Mouse (Mus musculus): ENCODE measurements around the gene Jakmip3. TPM values are rescaled to one million over a fixed set of nuclear protein-coding genes. Genes with fewer than 3 reads are reported as not detected.

Jakmip3 gene
- polyA plus RNA-seq, 1 experiment: 0.09 TPM

DNA sequence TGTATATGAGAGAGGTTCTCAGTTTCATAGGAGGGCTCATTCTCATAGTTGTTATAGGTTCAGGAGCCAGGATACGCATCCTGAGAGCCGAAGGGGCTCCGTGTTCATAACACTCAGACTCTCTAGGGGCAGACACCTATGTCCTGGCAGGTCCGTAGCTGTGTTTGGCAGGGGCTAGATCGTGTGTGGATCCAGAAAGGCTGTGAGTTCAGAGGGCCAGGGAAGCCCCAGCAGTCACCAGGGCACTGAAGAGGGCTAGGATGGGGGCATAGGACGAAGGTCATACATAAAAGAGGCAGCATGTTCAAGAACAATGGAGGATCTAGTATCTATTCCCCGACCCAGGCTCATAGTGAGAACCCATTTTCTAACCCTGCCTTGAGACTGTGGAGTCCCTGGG, 154.8 kb downstream of the Jakmip3 start:
- WGBS: 90% methylated on average over 7 of the region's 7 CpGs
- Histone ChIP-seq H3K27me3 (ENCODE audit: control insufficient read depth, insufficient read depth, low read length) (no peaks in the 10 kb centered on the region), H3K4me1 (replicated peaks; ENCODE audit: control insufficient read depth, insufficient read depth, low read length) (no peaks in the 10 kb centered on the region), H3K36me3 (ENCODE audit: control insufficient read depth, insufficient read depth, low read length) (no peaks in the 10 kb centered on the region), H3K27ac (ENCODE audit: control insufficient read depth, insufficient read depth, low read length) (no peak overlapping the region), H3K4me3 (ENCODE audit: control insufficient read depth, insufficient read depth, low read length) (no peak overlapping the region)
- no peak for DNase-seq
- TF ChIP-seq CTCF (IDR thresholded peaks at IDR 0.05; ENCODE audit: borderline replicate concordance, control insufficient read depth, extremely low read depth, insufficient read depth, low read length, poor library complexity) (no peak), POLR2A (IDR thresholded peaks at IDR 0.05; ENCODE audit: control insufficient read depth, extremely low read depth, insufficient read depth, low read length, poor library complexity) (no peak)

DNA sequence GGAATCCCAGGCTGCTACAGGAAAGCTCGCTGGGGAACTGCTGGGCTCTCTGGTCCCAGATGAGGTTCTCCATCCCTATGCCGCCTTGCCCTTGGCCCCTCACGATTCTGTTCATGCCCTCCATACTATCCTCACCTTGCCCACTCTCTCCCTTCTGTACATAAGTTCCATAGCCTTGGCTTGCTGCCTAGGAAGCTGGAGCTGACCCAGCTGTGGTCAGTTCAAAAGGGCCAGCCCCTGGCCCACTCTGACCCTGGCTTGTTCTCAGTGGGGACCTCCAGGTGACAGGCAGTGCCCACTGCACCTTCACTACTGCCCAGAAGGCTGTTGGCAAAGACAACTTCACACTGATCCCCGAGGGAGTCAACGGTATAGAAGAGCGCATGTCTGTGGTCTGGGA, 155.9 kb downstream of the Jakmip3 start:
- Histone ChIP-seq H3K27me3 (ENCODE audit: control insufficient read depth, insufficient read depth, low read length) (no peaks in the 10 kb centered on the region), H3K4me3 (ENCODE audit: control insufficient read depth, insufficient read depth, low read length) (no peak overlapping the region), H3K4me1 (replicated peaks; ENCODE audit: control insufficient read depth, insufficient read depth, low read length) (no peaks in the 10 kb centered on the region), H3K27ac (ENCODE audit: control insufficient read depth, insufficient read depth, low read length) (no peak overlapping the region), H3K36me3 (ENCODE audit: control insufficient read depth, insufficient read depth, low read length) (no peaks in the 10 kb centered on the region)
- WGBS: 89% methylated on average over 6 of the region's 6 CpGs
- TF ChIP-seq POLR2A (IDR thresholded peaks at IDR 0.05; ENCODE audit: control insufficient read depth, extremely low read depth, insufficient read depth, low read length, poor library complexity): no peak
- DNase-seq: no peak

DNA sequence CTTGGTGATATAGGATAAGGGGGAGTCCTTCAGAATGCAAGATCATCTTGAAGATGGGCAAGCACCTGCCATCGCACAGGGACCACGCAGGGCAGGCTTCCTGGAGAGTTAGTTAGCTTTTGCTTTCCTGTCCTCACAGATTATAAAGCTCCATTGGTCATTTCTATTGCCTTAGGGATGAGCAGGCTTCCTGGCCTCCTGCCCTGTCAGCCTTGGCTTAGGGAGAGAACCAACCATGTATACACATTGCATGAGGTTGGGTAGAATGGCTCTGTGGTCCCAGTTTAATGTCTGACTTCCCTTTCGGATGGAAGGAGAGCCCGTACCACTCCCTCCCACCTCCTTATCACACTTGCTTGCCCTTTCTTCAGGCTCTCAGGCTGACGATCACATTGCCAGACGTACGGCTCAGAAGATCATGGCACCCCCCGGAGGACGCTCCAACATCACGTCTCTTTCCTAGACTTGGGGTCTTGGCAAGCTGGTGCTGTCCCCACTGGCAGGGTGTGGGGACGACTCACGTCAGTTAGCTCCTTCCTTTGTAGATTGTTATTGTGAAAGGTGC, 160.1 kb downstream of the Jakmip3 start:
- TF ChIP-seq POLR2A (IDR thresholded peaks at IDR 0.05; ENCODE audit: control insufficient read depth, extremely low read depth, insufficient read depth, low read length, poor library complexity): no peak
- no peak for TF ChIP-seq CTCF (IDR thresholded peaks at IDR 0.05; ENCODE audit: borderline replicate concordance, control insufficient read depth, extremely low read depth, insufficient read depth, low read length, poor library complexity)
- Histone ChIP-seq H3K27ac (ENCODE audit: control insufficient read depth, insufficient read depth, low read length) (no peak overlapping the region), H3K4me3 (ENCODE audit: control insufficient read depth, insufficient read depth, low read length) (no peak overlapping the region), H3K27me3 (ENCODE audit: control insufficient read depth, insufficient read depth, low read length) (no peaks in the 10 kb centered on the region), H3K36me3 (ENCODE audit: control insufficient read depth, insufficient read depth, low read length) (no peaks in the 10 kb centered on the region), H3K4me1 (replicated peaks; ENCODE audit: control insufficient read depth, insufficient read depth, low read length) (no peaks in the 10 kb centered on the region)
- 78% methylated on average over 12 of the region's 12 CpGs for WGBS
- DNase-seq: no peak

DNA sequence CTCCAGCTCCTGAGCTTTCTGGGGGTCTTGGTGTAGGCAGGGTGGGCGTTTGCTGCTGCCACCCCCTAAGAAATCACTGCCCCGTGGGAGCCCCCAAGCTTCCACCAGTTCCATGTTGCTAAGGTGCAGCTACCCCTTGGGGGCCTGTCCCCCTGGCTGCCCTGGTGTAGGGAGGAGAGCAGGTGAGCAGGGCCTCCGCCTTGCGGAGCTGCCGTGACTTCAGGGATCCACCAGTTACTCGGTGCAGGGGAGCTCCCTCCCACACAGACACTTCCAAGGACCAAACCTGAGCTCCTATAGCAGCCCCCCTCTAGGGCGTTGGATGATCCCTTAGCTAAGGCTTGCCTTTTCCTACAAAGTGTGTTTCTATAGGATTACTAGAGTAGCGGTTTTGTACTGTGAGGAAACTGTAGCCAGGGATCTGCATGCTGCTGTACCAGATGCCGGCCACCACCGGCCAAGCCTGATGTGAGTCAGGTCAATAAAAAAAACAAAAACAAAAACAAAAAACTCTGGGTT, 160.8 kb downstream of the Jakmip3 start:
- H3K4me3 ChIP-seq (ENCODE audit: control insufficient read depth, insufficient read depth, low read length): no peak overlapping the region
- no peak overlapping the region for H3K27ac ChIP-seq (ENCODE audit: control insufficient read depth, insufficient read depth, low read length)
- no peak for TF ChIP-seq POLR2A (IDR thresholded peaks at IDR 0.05; ENCODE audit: control insufficient read depth, extremely low read depth, insufficient read depth, low read length, poor library complexity)
- no peak for TF ChIP-seq CTCF (IDR thresholded peaks at IDR 0.05; ENCODE audit: borderline replicate concordance, control insufficient read depth, extremely low read depth, insufficient read depth, low read length, poor library complexity)
- H3K27me3 ChIP-seq (ENCODE audit: control insufficient read depth, insufficient read depth, low read length): no peaks in the 10 kb centered on the region
- H3K36me3 ChIP-seq (ENCODE audit: control insufficient read depth, insufficient read depth, low read length): no peaks in the 10 kb centered on the region
- no peaks in the 10 kb centered on the region for H3K4me1 ChIP-seq (replicated peaks; ENCODE audit: control insufficient read depth, insufficient read depth, low read length)
- no peak for DNase-seq
- WGBS: 86% methylated on average over 10 of the region's 10 CpGs

DNA sequence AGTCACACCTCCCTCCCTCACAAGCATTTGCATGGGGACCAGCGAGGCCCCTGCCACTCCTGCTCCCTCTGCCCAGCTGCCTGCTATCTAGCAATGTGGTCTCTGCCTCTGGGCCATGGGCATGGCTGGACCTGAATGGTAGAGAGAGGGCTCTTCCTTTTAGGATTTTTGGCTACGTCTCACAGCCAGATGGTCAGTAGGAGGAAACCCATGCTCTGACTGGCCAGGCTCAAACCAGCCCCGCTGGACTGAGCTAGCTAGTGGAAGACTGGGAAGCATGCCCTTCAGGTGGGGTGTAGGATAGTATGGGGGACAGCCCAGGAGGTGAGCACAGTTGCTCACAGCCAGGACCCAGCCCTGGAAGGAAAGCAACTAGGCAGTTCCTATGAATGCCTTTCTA, 161.3 kb downstream of the Jakmip3 start:
- no peaks in the 10 kb centered on the region for H3K36me3 ChIP-seq (ENCODE audit: control insufficient read depth, insufficient read depth, low read length)
- no peaks in the 10 kb centered on the region for H3K27me3 ChIP-seq (ENCODE audit: control insufficient read depth, insufficient read depth, low read length)
- H3K4me1 ChIP-seq (replicated peaks; ENCODE audit: control insufficient read depth, insufficient read depth, low read length): no peaks in the 10 kb centered on the region
- 87% methylated on average over 3 of the region's 3 CpGs for WGBS
- no peak overlapping the region for H3K4me3 ChIP-seq (ENCODE audit: control insufficient read depth, insufficient read depth, low read length)
- TF ChIP-seq CTCF (IDR thresholded peaks at IDR 0.05; ENCODE audit: borderline replicate concordance, control insufficient read depth, extremely low read depth, insufficient read depth, low read length, poor library complexity): no peak
- TF ChIP-seq POLR2A (IDR thresholded peaks at IDR 0.05; ENCODE audit: control insufficient read depth, extremely low read depth, insufficient read depth, low read length, poor library complexity): no peak
- DNase-seq: no peak
- H3K27ac ChIP-seq (ENCODE audit: control insufficient read depth, insufficient read depth, low read length): no peak overlapping the region

DNA sequence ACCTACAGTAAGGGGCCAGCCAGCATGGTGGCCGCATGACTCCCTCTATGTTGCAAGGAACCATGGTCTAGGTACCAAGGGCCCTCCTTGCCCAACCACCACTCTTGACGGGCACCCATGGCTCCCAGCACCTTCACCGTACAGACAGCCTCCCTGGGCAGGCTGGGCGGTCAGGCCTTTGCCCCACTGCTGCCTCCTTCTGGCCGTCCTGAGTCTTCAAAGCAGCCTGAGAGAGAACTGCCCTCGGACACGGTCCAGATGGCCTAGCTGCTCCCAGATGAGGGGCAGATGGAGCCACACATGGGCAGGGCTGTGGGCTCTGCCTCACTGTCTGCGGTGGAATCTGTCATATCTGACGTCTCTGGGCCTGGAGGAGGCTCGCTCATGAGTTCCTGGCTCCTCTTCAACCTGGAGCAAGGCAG, 163.4 kb downstream of the Jakmip3 start:
- DNase-seq: no peak
- H3K36me3 ChIP-seq (ENCODE audit: control insufficient read depth, insufficient read depth, low read length): no peaks in the 10 kb centered on the region
- WGBS: 72% methylated on average over 10 of the region's 10 CpGs
- H3K27me3 ChIP-seq (ENCODE audit: control insufficient read depth, insufficient read depth, low read length): no peaks in the 10 kb centered on the region
- H3K27ac ChIP-seq (ENCODE audit: control insufficient read depth, insufficient read depth, low read length): no peak overlapping the region
- TF ChIP-seq POLR2A (IDR thresholded peaks at IDR 0.05; ENCODE audit: control insufficient read depth, extremely low read depth, insufficient read depth, low read length, poor library complexity): no peak
- no peak for TF ChIP-seq CTCF (IDR thresholded peaks at IDR 0.05; ENCODE audit: borderline replicate concordance, control insufficient read depth, extremely low read depth, insufficient read depth, low read length, poor library complexity)
- no peak overlapping the region for H3K4me3 ChIP-seq (ENCODE audit: control insufficient read depth, insufficient read depth, low read length)
- H3K4me1 ChIP-seq (replicated peaks; ENCODE audit: control insufficient read depth, insufficient read depth, low read length): no peaks in the 10 kb centered on the region

DNA sequence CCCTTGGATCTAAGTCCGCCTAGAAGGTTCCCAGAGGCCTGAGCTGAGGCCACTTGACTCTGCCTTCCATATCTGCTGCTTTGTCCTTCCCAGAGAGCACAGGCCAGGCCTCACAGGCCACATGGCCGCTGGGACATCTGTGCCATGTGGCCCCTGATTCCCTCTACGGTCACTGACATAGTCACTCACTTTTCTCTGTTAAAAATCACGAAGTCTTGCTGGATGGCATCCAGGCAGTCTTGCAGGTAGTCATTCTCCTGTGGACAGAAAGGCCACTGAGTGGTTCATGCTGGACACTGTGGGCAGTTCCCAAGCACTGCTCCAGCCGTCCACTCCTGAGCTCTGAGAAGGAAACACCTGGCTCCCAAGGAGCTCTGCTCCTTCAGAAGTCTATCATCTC, 164.5 kb downstream of the Jakmip3 start:
- TF ChIP-seq POLR2A (IDR thresholded peaks at IDR 0.05; ENCODE audit: control insufficient read depth, extremely low read depth, insufficient read depth, low read length, poor library complexity) (no peak), CTCF (IDR thresholded peaks at IDR 0.05; ENCODE audit: borderline replicate concordance, control insufficient read depth, extremely low read depth, insufficient read depth, low read length, poor library complexity) (no peak)
- no peak overlapping the region for H3K27ac ChIP-seq (ENCODE audit: control insufficient read depth, insufficient read depth, low read length)
- DNase-seq: no peak
- H3K27me3 ChIP-seq (ENCODE audit: control insufficient read depth, insufficient read depth, low read length): no peaks in the 10 kb centered on the region
- H3K4me3 ChIP-seq (ENCODE audit: control insufficient read depth, insufficient read depth, low read length): no peak overlapping the region
- H3K36me3 ChIP-seq (ENCODE audit: control insufficient read depth, insufficient read depth, low read length): no peaks in the 10 kb centered on the region
- WGBS: 84% methylated on average over 5 of the region's 5 CpGs
- no peaks in the 10 kb centered on the region for H3K4me1 ChIP-seq (replicated peaks; ENCODE audit: control insufficient read depth, insufficient read depth, low read length)

Data from thymus, adult 2 months (tissue).